9 mouse cellular contexts compared by ENCODE assay signal in genomic region chr6:113852318-113852717, GRCm38 (mm10).
DNase-seq lines count a peak whose midpoint lies in the region; ATAC-seq and TF ChIP-seq lines count a peak whose summit lies in the region.
"Had no signal": no experiment of that assay in that cellular context is flagged by ENCODE, and none has a peak within 500 bp of the region (broad histone marks: within the 10 kb centered on the region; RNA-seq: fewer than 3 reads in every experiment).

No protein-coding gene starts in this region.

- H3K27me3 ChIP-seq in forebrain, embryonic 11.5 days (ENCODE audit: control insufficient read depth, insufficient read depth, low read length) = no peaks in the 10 kb centered on the region
- no peaks in the 10 kb centered on the region for H3K27me3 ChIP-seq in forebrain, embryonic 12.5 days
- no peaks in the 10 kb centered on the region for H3K27me3 ChIP-seq in kidney, postnatal 0 days (ENCODE audit: insufficient read depth, low read length)
- H3K27me3 ChIP-seq: limb, embryonic 15.5 days had no signal

- no peaks in the 10 kb centered on the region for H3K4me1 ChIP-seq in forebrain, embryonic 11.5 days (replicated peaks; ENCODE audit: control insufficient read depth, insufficient read depth, low read length)
- peaks cover 8% of the 10 kb centered on the region; the same call in 1 of the 2 replicates for H3K4me1 ChIP-seq in forebrain, embryonic 12.5 days
- H3K4me1 ChIP-seq in kidney, postnatal 0 days (replicated peaks; ENCODE audit: insufficient read depth, low read length) = no peaks in the 10 kb centered on the region
- H3K4me1 ChIP-seq: limb, embryonic 15.5 days had no signal

- peak; percentile 77 for DNase-seq in forebrain, embryonic 11.5 days (ENCODE audit: low spot score)
- peak; percentile 56 for DNase-seq in urinary bladder, postnatal 14 days (ENCODE audit: low spot score)
- DNase-seq in urinary bladder, adult 2 months (ENCODE audit: low spot score) = no peak
- DNase-seq in kidney, postnatal 0 days (ENCODE audit: low spot score) = peak; percentile 96
- no peak for DNase-seq in frontal cortex, postnatal 36 days (ENCODE audit: low spot score in 2 of 2)

- H3K27ac ChIP-seq in forebrain, embryonic 11.5 days (ENCODE audit: low read depth, low read length) = no peak overlapping the region
- no peak overlapping the region for H3K27ac ChIP-seq in forebrain, embryonic 12.5 days
- no peak overlapping the region for H3K27ac ChIP-seq in kidney, postnatal 0 days
- H3K27ac ChIP-seq: limb, embryonic 15.5 days had no signal

- WGBS in forebrain, embryonic 11.5 days = 10% methylated on average over 3 of the region's 3 CpGs
- WGBS in forebrain, embryonic 12.5 days = 5% methylated on average over 3 of the region's 3 CpGs
- WGBS in kidney, postnatal 0 days = 7% methylated on average over 3 of the region's 3 CpGs

- no peak for ATAC-seq in forebrain, embryonic 11.5 days (replicated peaks; ENCODE audit: low FRiP score)
- ATAC-seq in forebrain, embryonic 12.5 days (ENCODE audit: low FRiP score) = no peak
- ATAC-seq in granulocyte monocyte progenitor cell, adult 5-6 weeks (replicated peaks; ENCODE audit: poor library complexity, severe bottlenecking) = peak; percentile 90
- ATAC-seq in kidney, postnatal 0 days (replicated peaks; ENCODE audit: low FRiP score, low read depth) = peak; percentile 81
- peak; percentile 38; the same call in 1 of the 2 replicates for ATAC-seq in megakaryocyte, adult 5-6 weeks (ENCODE audit: poor library complexity, severe bottlenecking)

- no peaks in the 10 kb centered on the region for H3K9me3 ChIP-seq in forebrain, embryonic 11.5 days (ENCODE audit: control insufficient read depth, low read length)
- H3K9me3 ChIP-seq in forebrain, embryonic 12.5 days = no peaks in the 10 kb centered on the region
- H3K9me3 ChIP-seq in kidney, postnatal 0 days (replicated peaks; ENCODE audit: low read length) = no peaks in the 10 kb centered on the region
- H3K9me3 ChIP-seq: limb, embryonic 15.5 days had no signal

- TF ChIP-seq CTCF in kidney, postnatal 0 days (IDR thresholded peaks at IDR 0.05; ENCODE audit: low read depth) = no peak

- H3K4me3 ChIP-seq in forebrain, embryonic 11.5 days (ENCODE audit: low read depth, low read length) = no peak overlapping the region
- no peak overlapping the region for H3K4me3 ChIP-seq in forebrain, embryonic 12.5 days (replicated peaks)
- H3K4me3 ChIP-seq in kidney, postnatal 0 days (replicated peaks; ENCODE audit: low read depth, low read length) = no peak overlapping the region
- H3K4me3 ChIP-seq: limb, embryonic 15.5 days had no signal

- no peaks in the 10 kb centered on the region for H3K36me3 ChIP-seq in forebrain, embryonic 11.5 days (ENCODE audit: control insufficient read depth, insufficient read depth, low read length)
- no peaks in the 10 kb centered on the region for H3K36me3 ChIP-seq in forebrain, embryonic 12.5 days (replicated peaks)
- H3K36me3 ChIP-seq in kidney, postnatal 0 days (ENCODE audit: insufficient read depth, low read length) = no peaks in the 10 kb centered on the region
- H3K36me3 ChIP-seq: limb, embryonic 15.5 days had no signal

- no peak overlapping the region for H3K9ac ChIP-seq in forebrain, embryonic 11.5 days (ENCODE audit: low read length)
- H3K9ac ChIP-seq in forebrain, embryonic 12.5 days = no peak overlapping the region
- H3K9ac ChIP-seq in kidney, postnatal 0 days (ENCODE audit: low read depth, low read length) = no peak overlapping the region
- H3K9ac ChIP-seq: limb, embryonic 15.5 days had no signal

- no peak overlapping the region for H3K4me2 ChIP-seq in forebrain, embryonic 11.5 days (ENCODE audit: low read depth, low read length, severe bottlenecking)
- H3K4me2 ChIP-seq in forebrain, embryonic 12.5 days = no peak overlapping the region
- H3K4me2 ChIP-seq in kidney, postnatal 0 days (ENCODE audit: low read length) = no peak overlapping the region
- H3K4me2 ChIP-seq: limb, embryonic 15.5 days had no signal

Comparison
In these comparisons a context has a peak if more than half of its experiments do, and no peak if none do; other contexts are left out.
1. DNase-seq: peak in forebrain, embryonic 11.5 days (single experiment), urinary bladder, postnatal 14 days (single experiment) and kidney, postnatal 0 days (single experiment); none in urinary bladder, adult 2 months (single experiment) and frontal cortex, postnatal 36 days (0 of 2).
2. ATAC-seq: peak in granulocyte monocyte progenitor cell, adult 5-6 weeks (single experiment), kidney, postnatal 0 days (single experiment) and megakaryocyte, adult 5-6 weeks (single experiment); none in forebrain, embryonic 11.5 days (single experiment) and forebrain, embryonic 12.5 days (single experiment).